Mouse (Mus musculus): ENCODE measurements around the gene Cacnb2.

The Cacnb2 gene

DNA sequence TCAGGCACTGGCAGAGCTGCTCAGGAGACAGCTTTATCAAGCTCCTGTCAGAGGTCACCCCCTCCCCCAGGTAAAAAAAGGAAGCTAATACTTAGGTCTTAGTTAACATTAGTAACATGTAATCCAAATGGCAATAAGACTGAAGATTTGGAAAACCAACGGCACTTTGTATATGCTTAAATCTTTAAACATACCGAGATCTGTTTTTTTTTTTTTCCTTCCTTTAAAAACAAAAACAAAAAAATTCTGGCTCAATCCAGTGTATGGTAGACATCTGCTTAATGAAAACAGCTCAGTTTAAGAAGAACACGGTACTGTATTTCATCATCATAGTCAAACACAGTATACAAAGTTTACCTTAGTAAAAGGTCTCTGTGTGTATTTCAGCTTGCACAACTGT, at the start of gene Cacnb2:
Gene Cacnb2, plus strand, starts transcription at position 301 of the 400 bp plus-strand sequence.
- in situ Hi-C loops (cut with MseI, MboI): no loop called here

- in situ Hi-C loops (cut with MseI, MboI): no loop called here
Measured at GRCm38 (mm10) chr2:14568020-14568419, 34.9 kb upstream of the Cacnb2 start.

- in situ Hi-C loops (cut with MseI, MboI): no loop called here
Measured at GRCm38 (mm10) chr2:14571300-14571699, 31.6 kb upstream of the Cacnb2 start.

DNA sequence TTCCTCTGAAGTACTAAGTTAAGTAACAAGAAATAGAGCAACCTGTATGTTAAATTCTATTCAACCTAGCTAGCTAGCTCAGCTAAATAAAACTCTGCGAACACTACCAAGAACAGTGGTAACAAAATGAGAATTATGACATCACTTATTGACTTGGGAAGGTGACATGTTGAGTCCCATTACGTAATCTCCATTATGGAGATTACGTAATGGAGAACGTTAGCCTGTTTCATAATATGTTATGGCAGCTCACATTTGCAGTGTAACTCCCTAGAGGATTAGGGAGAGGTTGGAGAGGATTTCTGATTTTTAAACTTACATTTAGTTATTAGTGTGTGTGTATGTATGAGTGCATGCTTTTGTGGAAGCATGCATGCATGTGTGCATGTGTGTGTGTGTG, 13.3 kb upstream of the Cacnb2 start:
- in situ Hi-C loops (cut with MseI, MboI): no loop called here

DNA sequence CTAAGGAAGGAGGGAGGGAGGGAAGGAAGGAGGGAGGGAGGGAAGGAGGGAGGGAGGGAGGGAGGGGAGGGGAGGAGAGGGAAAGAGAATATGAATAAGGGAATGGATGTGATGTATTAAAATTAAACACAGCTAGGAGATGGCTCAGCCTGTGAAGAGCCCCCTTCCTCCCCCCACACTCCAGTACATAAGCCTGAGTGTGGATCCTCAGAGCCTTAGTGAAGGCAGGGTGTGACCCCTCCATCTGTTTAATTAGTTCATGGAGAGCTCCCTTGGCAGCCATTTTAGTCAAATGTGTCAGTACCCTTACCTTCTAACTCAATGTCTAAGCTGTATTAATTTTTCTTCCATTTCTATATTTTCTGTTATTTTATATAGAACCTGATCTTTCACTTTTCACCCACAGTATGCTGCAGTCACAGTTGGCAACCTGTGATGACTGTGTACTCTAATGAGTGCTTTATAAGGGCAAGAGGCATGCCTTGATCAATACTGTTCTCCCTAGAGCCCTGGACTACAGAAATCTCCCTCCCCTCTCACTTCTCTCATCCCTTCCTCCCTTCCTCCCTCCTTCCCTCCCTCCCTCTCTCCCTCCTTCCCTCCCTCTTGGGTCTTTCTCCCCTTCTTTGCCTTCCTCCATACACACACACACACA, 4.9 kb upstream of the Cacnb2 start:
- in situ Hi-C loops (cut with MseI, MboI): no loop called here

- in situ Hi-C loops (cut with MseI, MboI): no loop called here
Measured at GRCm38 (mm10) chr2:14603784-14604781, 1.2 kb downstream of the Cacnb2 start.

DNA sequence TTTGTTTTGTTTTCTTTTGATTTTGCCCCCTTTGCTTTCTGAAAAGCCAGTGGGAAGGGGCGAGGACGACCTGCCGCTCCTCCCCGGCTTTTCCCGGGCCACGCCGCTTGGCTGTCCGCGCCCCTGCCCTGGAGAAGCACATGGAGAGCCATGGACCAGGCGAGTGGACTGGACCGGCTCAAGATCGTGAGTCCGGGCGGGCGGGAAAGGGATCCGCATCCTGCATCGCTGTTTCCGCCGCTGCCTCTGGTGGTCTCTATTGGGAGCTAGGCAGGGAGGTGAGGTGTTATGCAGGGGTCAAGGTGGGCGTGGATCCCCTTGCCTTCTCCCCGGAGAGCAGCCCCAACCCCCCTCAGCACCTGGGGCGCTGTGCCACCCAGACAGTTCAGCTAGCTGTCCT, 1.9 kb downstream of the Cacnb2 start:
- in situ Hi-C loops (cut with MseI, MboI): no loop called here

- in situ Hi-C loops (cut with MseI, MboI): no loop called here
Measured at GRCm38 (mm10) chr2:14605207-14605606, 2.3 kb downstream of the Cacnb2 start.

- in situ Hi-C loops (cut with MseI, MboI): no loop called here
Measured at GRCm38 (mm10) chr2:14608606-14609005, 5.7 kb downstream of the Cacnb2 start.

GRCm38 (mm10) chr2:14612705-14613104, 9.8 kb downstream of the Cacnb2 start:
- in situ Hi-C loops (cut with MseI, MboI): no loop called here

DNA sequence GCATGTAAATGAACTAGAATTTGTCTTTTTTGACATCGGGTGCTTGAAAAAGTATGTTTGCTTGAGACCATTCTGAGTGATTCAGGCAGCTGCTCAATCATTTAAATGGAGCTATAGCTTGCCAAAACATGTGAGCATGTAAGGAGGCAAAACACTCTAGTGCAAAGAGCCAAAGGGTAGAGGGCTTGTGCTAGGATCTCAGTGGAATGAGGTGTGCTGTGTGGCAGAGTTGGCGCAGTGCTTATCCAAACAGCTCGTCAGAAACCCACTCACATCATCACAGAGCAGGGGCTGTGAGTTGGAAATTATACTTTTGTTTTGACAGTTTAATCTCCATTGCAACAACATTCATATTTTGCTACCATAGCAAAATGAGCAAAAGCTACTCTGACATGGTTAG, 13.5 kb downstream of the Cacnb2 start:
- in situ Hi-C loops (cut with MseI, MboI): no loop called here

- in situ Hi-C loops (cut with MseI, MboI): no loop called here
Measured at GRCm38 (mm10) chr2:14620120-14620853, 17.4 kb downstream of the Cacnb2 start.

DNA sequence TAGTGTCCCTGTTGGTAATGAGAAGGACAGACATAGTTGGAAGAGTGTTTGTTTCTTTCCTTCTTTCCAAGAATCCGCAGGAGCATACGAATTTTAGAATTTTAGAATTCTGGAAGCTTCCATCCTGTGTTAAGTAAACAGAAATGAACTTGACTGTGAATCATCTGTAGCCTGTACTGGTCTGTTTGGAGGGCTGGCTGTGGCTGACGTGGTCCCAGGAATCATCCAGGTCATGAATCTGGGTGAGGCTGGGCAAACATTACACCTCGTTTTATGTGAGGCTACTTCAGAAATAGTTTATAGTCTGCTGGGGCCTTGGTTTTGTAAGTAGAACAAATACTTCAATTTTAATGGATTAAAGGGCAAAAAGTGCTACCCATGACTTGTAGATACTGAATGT, 18.0 kb downstream of the Cacnb2 start:
- in situ Hi-C loops (cut with MseI, MboI): no loop called here

DNA sequence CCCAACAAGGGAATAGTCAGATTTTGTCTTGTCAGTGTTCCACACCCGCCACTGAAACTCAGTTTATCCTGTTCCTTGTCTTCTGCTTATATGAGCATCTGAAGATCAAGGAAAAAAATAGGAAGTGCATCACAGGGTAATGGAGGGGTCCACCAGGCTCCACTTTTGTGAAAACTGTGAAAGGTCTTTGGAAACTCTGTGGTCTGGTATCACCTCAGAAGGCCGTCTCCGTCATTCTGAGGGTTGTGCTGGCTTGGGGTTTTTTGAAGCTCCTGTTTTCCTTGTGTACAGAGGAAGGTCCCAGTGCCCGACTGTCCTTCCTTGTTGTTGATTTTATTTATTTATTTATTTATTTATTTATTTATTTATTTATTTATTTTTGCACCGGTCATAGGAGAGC, 20.9 kb downstream of the Cacnb2 start:
- in situ Hi-C loops (cut with MseI, MboI): no loop called here

DNA sequence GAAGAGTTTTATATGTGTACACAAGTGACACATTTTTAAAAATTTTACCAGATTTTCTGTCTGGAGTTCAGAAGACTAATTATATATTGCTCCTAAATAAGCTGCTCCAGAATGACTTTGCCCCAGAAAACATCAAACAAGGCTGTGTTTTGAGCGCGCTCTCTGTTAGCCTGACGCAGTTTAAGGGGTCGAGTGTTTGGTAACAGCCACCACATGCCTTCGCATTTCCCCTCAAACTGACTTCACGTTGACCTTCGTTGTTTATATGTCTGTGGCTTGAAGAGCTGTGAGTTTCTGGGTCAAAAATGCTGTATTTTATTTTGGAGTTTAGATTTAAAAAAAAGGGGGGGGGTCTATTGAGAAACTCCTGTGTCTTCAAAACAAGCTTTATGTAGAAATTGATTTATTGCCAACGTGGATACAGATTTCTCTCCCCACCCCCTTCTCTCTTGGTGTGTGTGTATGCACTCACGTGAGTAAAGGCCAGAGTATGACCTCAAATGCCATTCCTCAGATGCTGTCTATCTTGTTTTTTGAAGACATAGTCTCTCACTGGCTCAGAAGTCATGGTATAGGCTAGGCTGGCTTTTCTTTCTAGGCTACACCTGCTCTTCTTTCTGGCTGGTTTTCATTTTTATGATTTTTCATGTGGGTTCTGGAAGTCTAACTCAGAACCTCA, 27.1 kb downstream of the Cacnb2 start:
- in situ Hi-C loops (cut with MseI, MboI): no loop called here

- in situ Hi-C loops (cut with MseI, MboI): no loop called here
Measured at GRCm38 (mm10) chr2:14631590-14631989, 28.7 kb downstream of the Cacnb2 start.

DNA sequence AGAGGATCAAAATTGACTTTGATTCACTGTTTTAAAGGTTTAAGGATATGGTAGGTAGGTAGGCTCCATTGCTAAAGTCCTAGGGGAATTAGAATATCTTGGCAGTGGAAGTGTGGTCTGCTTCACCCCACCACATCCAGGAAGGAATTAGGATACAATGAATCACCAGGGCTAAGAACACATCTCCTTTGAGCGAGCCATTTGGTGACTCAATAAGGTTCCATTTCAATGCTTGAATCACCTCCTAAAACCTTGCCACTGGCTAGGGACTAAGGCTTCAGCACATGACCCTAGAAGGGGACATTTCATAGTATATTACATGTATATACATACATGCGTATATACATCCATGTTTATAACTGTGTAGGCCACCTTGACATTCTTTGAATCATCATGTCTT, 30.3 kb downstream of the Cacnb2 start:
- in situ Hi-C loops (cut with MseI, MboI): no loop called here

DNA sequence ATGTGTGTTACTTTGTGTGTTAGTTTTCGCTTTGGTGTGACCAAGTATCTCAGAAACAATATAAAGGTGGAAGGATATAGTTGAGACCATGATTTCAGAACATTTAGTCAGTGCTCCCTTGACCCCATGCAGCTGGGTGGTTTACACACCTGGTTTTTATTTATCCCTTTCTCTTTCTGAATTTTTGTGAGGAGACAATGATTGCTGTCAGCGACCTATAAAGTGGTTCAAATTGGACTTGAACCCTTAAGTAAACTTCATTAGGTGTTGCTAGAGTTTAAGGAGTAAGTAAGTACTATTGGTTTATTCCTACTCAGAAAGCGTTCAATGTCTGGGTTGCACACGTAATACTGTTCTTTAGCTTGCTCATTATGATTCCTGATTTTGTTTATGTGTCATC, 36.4 kb downstream of the Cacnb2 start:
- in situ Hi-C loops (cut with MseI, MboI): no loop called here

DNA sequence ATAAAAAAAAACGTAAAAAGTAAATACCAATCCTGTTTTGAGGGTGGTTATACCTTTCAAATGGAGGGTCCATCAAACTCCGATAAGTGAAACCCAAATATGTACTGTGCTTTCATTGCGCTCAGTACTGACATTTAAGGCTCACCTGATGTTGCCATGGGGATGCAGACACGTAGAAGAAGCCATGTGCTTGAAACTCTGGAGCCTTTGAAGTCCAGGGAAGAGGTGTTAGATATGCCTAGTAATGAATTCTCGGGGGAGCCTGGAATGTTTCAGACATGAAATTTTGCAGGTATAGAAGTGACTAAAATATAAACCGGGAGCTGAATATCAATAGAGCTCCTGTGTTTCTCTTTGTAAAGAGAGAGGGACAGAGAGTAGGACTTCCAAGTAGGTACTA, 37.0 kb downstream of the Cacnb2 start:
- in situ Hi-C loops (cut with MseI, MboI): no loop called here

DNA sequence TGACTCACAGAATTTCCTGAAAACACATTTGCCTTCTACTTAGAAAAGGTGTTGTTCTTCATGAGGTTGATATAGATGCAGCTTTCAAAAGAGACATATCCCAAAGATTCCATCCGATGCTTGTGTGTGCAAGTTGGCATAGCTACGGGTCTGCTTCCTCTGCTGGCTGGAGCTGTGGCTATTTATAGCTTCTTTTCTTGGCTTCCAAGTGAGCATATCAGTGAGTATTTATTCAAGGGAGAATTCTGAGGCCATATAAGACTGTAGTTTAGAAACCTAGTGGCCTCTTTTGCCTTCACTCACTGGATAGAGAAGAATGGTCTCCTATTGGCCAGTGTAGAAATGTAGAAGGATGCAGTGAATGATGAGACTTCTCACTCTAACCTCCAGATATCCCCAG, 38.2 kb downstream of the Cacnb2 start:
- in situ Hi-C loops (cut with MseI, MboI): no loop called here

- in situ Hi-C loops (cut with MseI, MboI): no loop called here
Measured at GRCm38 (mm10) chr2:14651268-14651667, 48.4 kb downstream of the Cacnb2 start.

DNA sequence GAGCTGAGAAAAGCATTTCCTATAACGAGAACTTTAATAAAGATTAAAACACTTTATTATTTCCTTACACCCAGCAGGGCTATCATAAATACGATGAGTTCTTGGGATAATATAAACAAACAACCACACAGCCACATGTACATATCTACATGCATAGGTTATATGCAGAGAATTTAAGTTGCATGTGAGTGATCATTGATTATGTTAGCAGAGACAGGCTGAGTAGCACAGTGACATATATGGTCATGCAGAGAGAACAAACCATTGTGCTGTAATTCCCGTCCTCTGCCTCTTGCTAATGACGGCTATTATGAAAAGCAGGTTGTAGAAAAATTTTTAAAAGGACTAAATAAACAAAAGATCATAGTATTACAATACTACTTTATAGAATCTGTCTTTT, 53.8 kb downstream of the Cacnb2 start:
- in situ Hi-C loops (cut with MseI, MboI): no loop called here
